Mouse (Mus musculus): ENCODE results near the gene Npnt.

DNA sequence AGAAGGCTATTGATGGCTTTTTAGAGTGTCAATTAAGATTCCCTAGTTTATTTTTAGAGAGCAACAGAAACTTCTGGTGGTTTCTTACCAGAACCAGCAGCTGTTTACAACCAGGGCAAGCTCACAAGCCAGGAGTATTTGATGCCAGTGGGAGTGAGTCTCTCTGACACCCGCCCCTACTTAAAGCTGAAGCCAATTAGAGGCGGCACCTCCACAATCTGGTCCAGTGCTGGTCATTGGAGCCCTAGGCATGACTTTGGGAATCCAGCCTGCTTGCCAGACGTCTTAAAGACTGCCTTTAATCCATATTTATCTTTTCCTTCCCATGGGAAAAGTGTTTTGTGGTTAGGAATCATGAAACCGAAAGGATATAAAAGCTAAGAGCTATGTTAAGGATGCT is 38.4 kb downstream of the Npnt start:
- TF ChIP-seq EP300 (IDR thresholded peaks at IDR 0.05; ENCODE audit: insufficient read depth, low read depth, low read length) (no peak), CTCF (IDR thresholded peaks at IDR 0.05; ENCODE audit: low read depth, low read length) (no peak), POLR2A (IDR thresholded peaks at IDR 0.05; ENCODE audit: insufficient read depth, low read length) (no peak)
